Mouse (Mus musculus) G1E (cell line): ENCODE data around the gene Nfix.

Experiments used
- CTCF ChIP-seq: IDR thresholded peaks from 2 replicates; pipeline ENCODE4 v1.5.1; 2012; ENCODE audit warnings: low read depth, low read length, inconsistent platforms, mixed read lengths
- TAL1 ChIP-seq: conservative IDR thresholded peaks from 2 replicates; pipeline ENCODE4 v1.6.1; 2012; ENCODE audit warnings: low read depth, low read length, inconsistent platforms, mixed read lengths

GRCm38 (mm10) chr8:84706610-84707266 lies 93.4 kb downstream of the Nfix start:
- TF ChIP-seq CTCF: no peak
- TF ChIP-seq TAL1: no peak
